Mouse (Mus musculus) A20 (cell line): ENCODE results near the gene Hipk2.

Experiments used
- DNase-seq: peaks from one replicate; pipeline ENCODE4 v3.0.0-alpha.2; 2011; ENCODE audit warnings: low read depth, low spot score

The Hipk2 gene

GRCm38 (mm10) chr6:38755188-38755587 lies 120.8 kb downstream of the Hipk2 start:
- no peak for DNase-seq

GRCm38 (mm10) chr6:38753729-38754128 lies 122.2 kb downstream of the Hipk2 start:
- DNase-seq, result no peak

- no peak for DNase-seq
These were observed 122.9 kb downstream of the Hipk2 start for GRCm38 (mm10) chr6:38753025-38753424.

- no peak for DNase-seq
These were observed 123.5 kb downstream of the Hipk2 start for GRCm38 (mm10) chr6:38752495-38752894.

- no peak for DNase-seq
These were observed 127.9 kb downstream of the Hipk2 start for GRCm38 (mm10) chr6:38748037-38748436.

- DNase-seq, result no peak
These were observed 132.6 kb downstream of the Hipk2 start for GRCm38 (mm10) chr6:38743351-38743750.

GRCm38 (mm10) chr6:38742441-38742840 lies 133.5 kb downstream of the Hipk2 start:
- DNase-seq, result no peak

GRCm38 (mm10) chr6:38741024-38741423 lies 134.9 kb downstream of the Hipk2 start:
- no peak for DNase-seq

GRCm38 (mm10) chr6:38739266-38739665 lies 136.7 kb downstream of the Hipk2 start:
- no peak for DNase-seq

- DNase-seq, result peak; percentile 36
These were observed 138.2 kb downstream of the Hipk2 start for GRCm38 (mm10) chr6:38737763-38738162.

GRCm38 (mm10) chr6:38736240-38736639 lies 139.7 kb downstream of the Hipk2 start:
- peak; percentile 72 for DNase-seq

- DNase-seq, result no peak
These were observed 143.3 kb downstream of the Hipk2 start for GRCm38 (mm10) chr6:38732681-38733080.

- no peak for DNase-seq
These were observed 145.5 kb downstream of the Hipk2 start for GRCm38 (mm10) chr6:38730169-38731146.

- no peak for DNase-seq
These were observed 150.4 kb downstream of the Hipk2 start for GRCm38 (mm10) chr6:38725515-38725914.

GRCm38 (mm10) chr6:38721361-38721760 lies 154.6 kb downstream of the Hipk2 start:
- DNase-seq, result peak; percentile 79

GRCm38 (mm10) chr6:38719229-38719628 lies 156.7 kb downstream of the Hipk2 start:
- no peak for DNase-seq

GRCm38 (mm10) chr6:38718625-38719024 lies 157.3 kb downstream of the Hipk2 start:
- DNase-seq, result no peak

- no peak for DNase-seq
These were observed 160.1 kb downstream of the Hipk2 start for GRCm38 (mm10) chr6:38715881-38716280.

GRCm38 (mm10) chr6:38713957-38714898 lies 161.7 kb downstream of the Hipk2 start:
- DNase-seq, result peak; percentile 36

GRCm38 (mm10) chr6:38710449-38710848 lies 165.5 kb downstream of the Hipk2 start:
- DNase-seq, result peak; percentile 84

- no peak for DNase-seq
These were observed 171.5 kb downstream of the Hipk2 start for GRCm38 (mm10) chr6:38704264-38704984.
